Mouse (Mus musculus): Measurements from ENCODE around the gene 1700001O22Rik.

1700001O22Rik gene

GRCm38 (mm10) chr2:30816383-30816782 lies 12.9 kb upstream of the 1700001O22Rik start:
- DNase-seq (ENCODE audit: low spot score in 2 of 2): no peak

- no peak for DNase-seq (ENCODE audit: low spot score in 2 of 2)
Observed at GRCm38 (mm10) chr2:30810573-30810972, 7.1 kb upstream of the 1700001O22Rik start.

GRCm38 (mm10) chr2:30809503-30809902 lies 6.0 kb upstream of the 1700001O22Rik start:
- DNase-seq (ENCODE audit: low spot score in 2 of 2): no peak

GRCm38 (mm10) chr2:30808296-30808655 lies 4.8 kb upstream of the 1700001O22Rik start:
- DNase-seq (ENCODE audit: low spot score in 2 of 2): no peak

GRCm38 (mm10) chr2:30807648-30808295 lies 4.3 kb upstream of the 1700001O22Rik start, which contains the start of gene Ntmt1:
TSS of gene Ntmt1 (plus strand) at chr2:30807826.
- peak; percentile 89 to 97 for DNase-seq (ENCODE audit: low spot score in 2 of 2)

- no peak for DNase-seq (ENCODE audit: low spot score in 2 of 2)
Observed at GRCm38 (mm10) chr2:30807147-30807647, 3.7 kb upstream of the 1700001O22Rik start.

GRCm38 (mm10) chr2:30805983-30806382 lies 2.5 kb upstream of the 1700001O22Rik start:
- DNase-seq (ENCODE audit: low spot score in 2 of 2): no peak

GRCm38 (mm10) chr2:30801067-30801852 lies 2.2 kb downstream of the 1700001O22Rik start:
- DNase-seq (ENCODE audit: low spot score in 2 of 2): no peak

GRCm38 (mm10) chr2:30800671-30801066 lies 2.8 kb downstream of the 1700001O22Rik start:
- no peak for DNase-seq (ENCODE audit: low spot score in 2 of 2)

GRCm38 (mm10) chr2:30799456-30799855 lies 4.0 kb downstream of the 1700001O22Rik start:
- no peak for DNase-seq (ENCODE audit: low spot score in 2 of 2)

GRCm38 (mm10) chr2:30796382-30796781 lies 7.1 kb downstream of the 1700001O22Rik start:
- peak; percentile 49 to 66 for DNase-seq (ENCODE audit: low spot score in 2 of 2)

- no peak for DNase-seq (ENCODE audit: low spot score in 2 of 2)
Observed at GRCm38 (mm10) chr2:30795889-30796275, 7.6 kb downstream of the 1700001O22Rik start.

GRCm38 (mm10) chr2:30795271-30795888 lies 8.1 kb downstream of the 1700001O22Rik start:
- no peak for DNase-seq (ENCODE audit: low spot score in 2 of 2)

GRCm38 (mm10) chr2:30794179-30795108 lies 9.0 kb downstream of the 1700001O22Rik start:
- DNase-seq (ENCODE audit: low spot score in 2 of 2): peak; percentile 98 to 99

- DNase-seq (ENCODE audit: low spot score in 2 of 2): no peak
Observed at GRCm38 (mm10) chr2:30792061-30792460, 11.4 kb downstream of the 1700001O22Rik start.

- no peak for DNase-seq (ENCODE audit: low spot score in 2 of 2)
Observed at GRCm38 (mm10) chr2:30787466-30787865, 16.0 kb downstream of the 1700001O22Rik start.

GRCm38 (mm10) chr2:30784078-30784994 lies 19.1 kb downstream of the 1700001O22Rik start:
- no peak for DNase-seq (ENCODE audit: low spot score in 2 of 2)

GRCm38 (mm10) chr2:30783346-30783745 lies 20.1 kb downstream of the 1700001O22Rik start:
- DNase-seq (ENCODE audit: low spot score in 2 of 2): peak; percentile 52 to 66

- DNase-seq (ENCODE audit: low spot score in 2 of 2): no peak
Observed at GRCm38 (mm10) chr2:30782312-30783290, 20.9 kb downstream of the 1700001O22Rik start.

Data from frontal cortex, postnatal 25 days (tissue).